Mouse (Mus musculus): ENCODE measurements around the gene Il6st.

- no peak for TF ChIP-seq FLI1 (IDR thresholded peaks at IDR 0.05; ENCODE audit: low read length)
- TF ChIP-seq GATA1 (IDR thresholded peaks at IDR 0.05; ENCODE audit: borderline replicate concordance, low read length) = no peak
Measured at GRCm38 (mm10) chr13:112450210-112450609, 13.7 kb upstream of the Il6st start.
